Mouse (Mus musculus) lung, adult 2 months (tissue): Measurements from ENCODE around the gene Gm14226.
"Not testable (repeated sequence)": the region's sequence is repeated elsewhere in the genome, so short reads cannot be mapped to it uniquely, and the experiment has no call there.

Experiments
- CTCF ChIP-seq: fragments of 200-500 bp; IDR thresholded peaks from 2 replicates; pipeline ENCODE4 v1.5.1; 2011; ENCODE audit warnings: mild to moderate bottlenecking, low read length, control low read depth; ENCODE audit not compliant: insufficient read depth
- POLR2A ChIP-seq: fragments of 200-500 bp; IDR thresholded peaks from 2 replicates; pipeline ENCODE4 v1.6.1; 2011; ENCODE audit warnings: low read depth, mild to moderate bottlenecking, control low read depth, low read length, borderline replicate concordance; ENCODE audit errors: extremely low read depth

DNA sequence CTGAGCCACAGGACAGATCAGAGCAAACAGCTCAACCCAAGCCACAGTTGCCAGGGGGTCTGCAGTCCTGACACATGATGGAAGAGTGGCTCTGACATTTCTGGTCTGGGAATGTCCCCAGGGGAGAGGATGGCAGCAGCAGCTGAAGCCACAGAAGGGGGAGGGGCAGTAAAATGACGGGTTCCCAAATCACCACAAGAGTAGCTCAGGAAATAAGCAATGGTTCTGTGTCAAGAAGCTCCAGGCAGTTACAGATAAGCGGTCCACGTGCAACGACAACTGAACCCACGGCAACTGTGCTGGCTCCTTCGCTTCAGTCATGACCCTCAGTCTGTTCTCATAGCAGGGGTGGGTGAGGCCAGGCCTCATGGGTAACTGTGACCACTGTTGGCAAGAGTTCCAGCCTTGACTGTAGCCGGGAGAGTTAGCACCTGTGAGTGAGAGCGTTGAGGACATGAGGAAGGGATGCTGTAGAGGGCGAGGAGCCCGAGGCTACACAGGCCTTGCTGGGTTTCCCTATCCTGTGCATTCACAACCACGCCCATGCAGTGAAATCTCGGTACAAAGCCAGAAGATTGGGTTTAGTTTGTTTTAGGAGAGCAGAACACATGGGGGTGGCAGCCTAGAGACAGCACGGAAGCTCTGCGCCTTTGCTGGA is 48.2 kb upstream of the Gm14226 start:
- TF ChIP-seq POLR2A, CTCF: not testable (repeated sequence)
